Mouse (Mus musculus): ENCODE data around the gene Wipf1. TPM values are rescaled to one million over a fixed set of nuclear protein-coding genes. Genes with fewer than 3 reads are reported as not detected.

Gene Wipf1
- polyA plus RNA-seq, 1 experiment from 2014 or later = 2.4 TPM

DNA sequence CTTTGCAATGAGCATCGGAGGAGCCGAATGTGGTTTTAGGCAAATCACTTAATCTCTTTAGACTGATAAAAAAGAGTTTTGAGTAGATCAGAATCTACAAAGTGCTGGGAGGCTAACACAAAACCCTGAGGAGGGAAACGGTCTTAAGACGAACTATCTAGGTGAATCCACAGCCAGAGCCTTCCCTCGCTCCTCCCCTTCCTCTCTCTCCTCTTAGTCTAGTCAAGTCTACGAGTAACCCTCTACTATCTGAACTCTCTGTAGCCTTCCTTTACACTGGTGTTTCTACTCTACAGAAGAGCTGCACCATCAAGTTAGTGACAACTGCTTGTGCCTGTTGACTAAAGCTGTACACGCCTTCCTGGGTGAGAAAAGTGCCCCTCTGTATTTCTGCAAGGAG is 77.0 kb downstream of the Wipf1 start:
- Histone ChIP-seq H3K9me3 (replicated peaks) (no peaks in the 10 kb centered on the region), H3K4me3 (replicated peaks) (no peak overlapping the region), H3K9ac (replicated peaks) (no peak overlapping the region), H3K4me2 (no peak overlapping the region), H3K4me1 (peaks cover 13% of the 10 kb centered on the region), H3K27ac (replicated peaks) (no peak overlapping the region), H3K27me3 (replicated peaks) (no peaks in the 10 kb centered on the region), H3K36me3 (no peaks in the 10 kb centered on the region)
- 76% methylated on average over 7 of the region's 7 CpGs for WGBS
- no peak for ATAC-seq (ENCODE audit: low FRiP score)

GRCm38 (mm10) chr2:73451541-73451940 is 78.0 kb downstream of the Wipf1 start:
- WGBS = 93% methylated on average over 3 of the region's 3 CpGs
- H3K27me3 ChIP-seq (replicated peaks) = no peaks in the 10 kb centered on the region
- no peaks in the 10 kb centered on the region for H3K9me3 ChIP-seq (replicated peaks)
- no peak for ATAC-seq (ENCODE audit: low FRiP score)
- no peak overlapping the region for H3K4me3 ChIP-seq (replicated peaks)
- H3K4me2 ChIP-seq = no peak overlapping the region
- H3K27ac ChIP-seq (replicated peaks) = no peak overlapping the region
- no peak overlapping the region for H3K9ac ChIP-seq (replicated peaks)
- peaks cover 13% of the 10 kb centered on the region for H3K4me1 ChIP-seq
- H3K36me3 ChIP-seq = no peaks in the 10 kb centered on the region

GRCm38 (mm10) chr2:73450172-73450715 is 79.3 kb downstream of the Wipf1 start:
- no peak for ATAC-seq (ENCODE audit: low FRiP score)
- Histone ChIP-seq H3K4me3 (replicated peaks) (no peak overlapping the region), H3K9ac (replicated peaks) (no peak overlapping the region), H3K27ac (replicated peaks) (no peak overlapping the region; the same call in 1 of the 2 replicates), H3K36me3 (no peaks in the 10 kb centered on the region), H3K4me1 (peaks cover 13% of the 10 kb centered on the region), H3K27me3 (replicated peaks) (no peaks in the 10 kb centered on the region), H3K4me2 (peak overlapping the region; percentile 48), H3K9me3 (replicated peaks) (no peaks in the 10 kb centered on the region)
- 15% methylated on average over 6 of the region's 6 CpGs for WGBS

DNA sequence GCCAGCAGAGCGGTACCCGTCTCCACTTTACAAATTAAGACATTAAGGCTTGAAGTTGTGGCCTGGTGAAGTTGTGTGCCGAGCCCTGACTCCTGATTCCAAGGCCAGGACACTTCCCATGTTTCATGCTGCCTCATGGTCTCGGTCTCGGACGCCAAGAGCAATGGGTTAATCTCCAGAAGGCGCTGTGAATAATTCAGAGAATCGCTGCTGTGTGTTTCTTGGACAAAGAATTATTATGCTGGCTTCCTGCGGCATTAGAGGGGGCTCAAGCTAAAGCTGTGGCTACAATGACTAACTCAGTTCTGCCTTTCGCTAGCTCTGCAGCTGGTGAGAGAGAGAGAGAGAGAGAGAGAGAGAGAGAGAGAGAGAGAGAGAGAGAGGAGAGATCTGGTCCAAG is 85.5 kb downstream of the Wipf1 start:
- Histone ChIP-seq H3K4me3 (replicated peaks) (no peak overlapping the region), H3K9ac (replicated peaks) (no peak overlapping the region), H3K4me2 (no peak overlapping the region), H3K4me1 (no peaks in the 10 kb centered on the region), H3K27ac (replicated peaks) (no peak overlapping the region), H3K9me3 (replicated peaks) (no peaks in the 10 kb centered on the region), H3K27me3 (replicated peaks) (no peaks in the 10 kb centered on the region), H3K36me3 (no peaks in the 10 kb centered on the region)
- 64% methylated on average over 10 of the region's 10 CpGs for WGBS
- no peak for ATAC-seq (ENCODE audit: low FRiP score)

- WGBS = 73% methylated on average over 2 of the region's 2 CpGs
- H3K36me3 ChIP-seq = no peaks in the 10 kb centered on the region
- H3K4me2 ChIP-seq = no peak overlapping the region
- H3K27ac ChIP-seq (replicated peaks) = no peak overlapping the region
- H3K4me3 ChIP-seq (replicated peaks) = no peak overlapping the region
- ATAC-seq (ENCODE audit: low FRiP score) = no peak
- no peaks in the 10 kb centered on the region for H3K27me3 ChIP-seq (replicated peaks)
- H3K9ac ChIP-seq (replicated peaks) = no peak overlapping the region
- no peaks in the 10 kb centered on the region for H3K4me1 ChIP-seq
- H3K9me3 ChIP-seq (replicated peaks) = no peaks in the 10 kb centered on the region
Measured at GRCm38 (mm10) chr2:73442015-73442414, 87.5 kb downstream of the Wipf1 start.

DNA sequence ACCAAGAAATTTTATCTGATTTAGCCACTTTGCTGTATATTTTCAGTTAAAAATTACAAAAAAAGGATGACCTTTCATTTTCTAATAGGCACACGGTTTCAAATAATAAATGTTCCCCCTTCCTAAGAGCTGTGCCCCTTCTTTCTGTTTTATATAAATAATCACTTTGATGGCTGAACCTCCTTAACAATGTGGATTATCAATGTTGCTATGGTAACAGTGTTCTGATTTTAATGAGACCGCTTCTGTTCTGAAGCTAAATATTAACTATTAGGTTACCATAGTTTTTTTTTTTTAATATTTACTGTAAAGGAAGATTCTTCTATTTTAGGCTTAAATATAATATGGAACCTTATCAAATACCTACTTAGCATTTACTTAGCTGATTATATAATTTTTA is 89.2 kb downstream of the Wipf1 start:
- Histone ChIP-seq H3K9ac (replicated peaks) (no peak overlapping the region), H3K27me3 (replicated peaks) (no peaks in the 10 kb centered on the region), H3K9me3 (replicated peaks) (no peaks in the 10 kb centered on the region), H3K4me1 (no peaks in the 10 kb centered on the region), H3K27ac (replicated peaks) (no peak overlapping the region), H3K4me2 (no peak overlapping the region), H3K36me3 (no peaks in the 10 kb centered on the region), H3K4me3 (replicated peaks) (no peak overlapping the region)
- WGBS = 72% methylated on average over 2 of the region's 2 CpGs
- ATAC-seq (ENCODE audit: low FRiP score) = no peak

DNA sequence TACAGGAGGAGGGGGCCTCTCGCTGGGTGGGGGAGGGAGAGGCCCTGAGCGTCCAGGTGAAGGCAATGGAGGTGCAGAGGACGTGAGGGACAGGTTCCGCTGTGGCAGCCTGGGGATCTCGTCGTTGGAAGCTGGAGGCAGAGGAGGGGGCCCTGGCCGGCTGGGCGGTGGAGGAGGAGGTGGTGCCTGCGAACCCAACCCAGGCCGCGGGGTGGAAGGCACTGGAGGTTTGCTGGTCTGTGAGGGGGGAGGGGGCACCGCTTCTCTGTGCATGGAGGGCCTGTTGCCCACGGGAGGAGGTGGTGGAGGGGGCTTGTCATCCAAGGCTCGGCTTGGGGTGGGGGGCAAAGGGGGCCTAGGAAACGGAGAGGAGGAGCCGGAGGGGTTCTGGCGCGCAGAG is 92.6 kb downstream of the Wipf1 start:
- Histone ChIP-seq H3K4me1 (peaks cover 4% of the 10 kb centered on the region), H3K9ac (replicated peaks) (no peak overlapping the region), H3K4me3 (replicated peaks) (no peak overlapping the region), H3K27me3 (replicated peaks) (no peaks in the 10 kb centered on the region), H3K4me2 (no peak overlapping the region), H3K9me3 (replicated peaks) (no peaks in the 10 kb centered on the region), H3K36me3 (no peaks in the 10 kb centered on the region), H3K27ac (replicated peaks) (no peak overlapping the region)
- ATAC-seq (ENCODE audit: low FRiP score) = no peak
- 55% methylated on average over 18 of the region's 18 CpGs for WGBS

DNA sequence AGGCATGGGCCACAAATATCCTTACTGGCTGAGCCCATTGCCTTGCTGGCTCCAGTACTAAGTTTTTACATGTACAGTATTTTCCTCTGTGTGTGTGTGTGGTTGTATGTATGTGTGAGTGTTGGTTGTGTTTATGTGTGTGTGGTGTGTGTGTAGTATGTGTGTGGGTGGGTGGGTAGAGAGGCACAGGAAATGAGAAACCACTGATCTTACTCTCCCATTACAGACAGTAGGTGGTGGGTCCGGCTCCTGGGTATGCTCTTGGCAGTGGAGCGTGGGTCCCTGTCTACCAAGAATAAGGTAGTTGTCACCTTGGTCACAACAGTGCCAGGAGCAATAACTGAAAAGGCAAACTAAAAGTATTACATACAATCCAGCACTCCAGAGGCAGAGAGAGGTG is 93.7 kb downstream of the Wipf1 start:
- no peak for ATAC-seq (ENCODE audit: low FRiP score)
- Histone ChIP-seq H3K27ac (replicated peaks) (no peak overlapping the region), H3K9me3 (replicated peaks) (no peaks in the 10 kb centered on the region), H3K27me3 (replicated peaks) (no peaks in the 10 kb centered on the region), H3K4me3 (replicated peaks) (no peak overlapping the region), H3K36me3 (no peaks in the 10 kb centered on the region), H3K4me2 (no peak overlapping the region), H3K9ac (replicated peaks) (no peak overlapping the region), H3K4me1 (peaks cover 6% of the 10 kb centered on the region)
- WGBS = 98% methylated on average over 2 of the region's 2 CpGs

DNA sequence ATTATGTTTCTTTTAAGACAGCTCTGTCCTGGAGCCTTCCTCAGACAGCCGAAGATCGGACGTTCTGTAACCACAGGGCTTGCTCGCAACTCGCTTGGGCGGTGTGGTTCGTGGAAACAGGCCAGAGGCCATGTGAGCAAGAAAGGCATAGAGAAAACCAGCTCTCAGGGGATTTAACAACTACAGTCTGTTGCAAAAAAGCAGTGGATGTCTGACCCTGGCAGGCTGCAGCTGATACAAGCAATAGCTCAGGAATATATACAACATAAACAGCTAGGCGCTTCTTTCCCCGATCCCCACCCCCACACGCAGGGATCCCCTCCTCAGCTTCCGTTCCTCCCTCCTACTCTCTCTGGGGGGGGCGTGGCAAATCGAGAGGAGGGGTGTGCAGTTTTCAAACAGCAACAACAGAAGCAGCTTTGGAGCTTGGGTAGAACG is 97.6 kb downstream of the Wipf1 start:
- Histone ChIP-seq H3K36me3 (no peaks in the 10 kb centered on the region), H3K27me3 (replicated peaks) (no peaks in the 10 kb centered on the region), H3K9me3 (replicated peaks) (no peaks in the 10 kb centered on the region), H3K4me1 (peaks cover 6% of the 10 kb centered on the region), H3K9ac (replicated peaks) (0 out of 2 replicates have a peak overlapping the region, but pooled peaks have one; percentile 14), H3K27ac (replicated peaks) (no peak overlapping the region; the same call in 1 of the 2 replicates), H3K4me2 (peak overlapping the region; percentile 41), H3K4me3 (replicated peaks) (peak overlapping the region; percentile 9)
- ATAC-seq (ENCODE audit: low FRiP score) = peak; percentile 45
- 34% methylated on average over 14 of the region's 14 CpGs for WGBS

DNA sequence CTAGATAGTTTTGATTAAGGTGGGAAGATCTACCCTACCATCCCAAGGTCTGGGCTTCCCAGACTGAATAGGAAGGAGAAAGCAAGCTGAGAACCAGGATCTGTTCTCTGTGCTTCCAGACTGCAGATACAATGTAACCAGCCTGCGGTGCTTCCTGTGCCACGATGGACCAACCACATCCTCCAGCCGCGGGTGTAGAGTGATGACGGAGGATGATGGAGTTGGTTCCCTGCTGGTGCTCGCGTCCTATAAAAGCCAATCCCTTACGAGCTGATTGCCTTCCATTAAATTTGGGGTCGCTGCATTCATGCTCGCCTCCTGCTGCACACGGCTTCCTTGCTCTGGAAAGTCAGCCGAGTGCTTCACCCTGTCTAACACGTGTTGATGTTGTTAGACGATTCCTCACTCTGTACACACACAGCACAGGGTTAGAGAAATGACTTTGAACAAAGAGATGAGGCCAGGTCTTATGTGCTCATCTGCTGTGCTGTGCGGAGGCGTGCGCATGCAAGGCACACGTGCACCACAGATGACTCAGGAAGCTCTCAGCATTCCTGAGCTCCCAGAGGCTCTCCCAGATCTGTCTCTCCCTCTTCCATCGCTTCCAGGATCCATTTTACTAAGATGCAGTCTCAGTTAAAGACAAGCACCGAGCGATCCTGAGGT is 100.6 kb downstream of the Wipf1 start:
- Histone ChIP-seq H3K9ac (replicated peaks) (0 out of 2 replicates have a peak overlapping the region, but pooled peaks have one; percentile 20), H3K9me3 (replicated peaks) (no peaks in the 10 kb centered on the region), H3K27me3 (replicated peaks) (no peaks in the 10 kb centered on the region), H3K27ac (replicated peaks) (no peak overlapping the region), H3K4me3 (replicated peaks) (no peak overlapping the region), H3K4me2 (peak overlapping the region; percentile 27; the same call in 1 of the 2 replicates), H3K4me1 (peaks cover 6% of the 10 kb centered on the region), H3K36me3 (no peaks in the 10 kb centered on the region)
- peak; percentile 55; the same call in 1 of the 2 replicates for ATAC-seq (ENCODE audit: low FRiP score)
- WGBS = 47% methylated on average over 21 of the region's 21 CpGs

DNA sequence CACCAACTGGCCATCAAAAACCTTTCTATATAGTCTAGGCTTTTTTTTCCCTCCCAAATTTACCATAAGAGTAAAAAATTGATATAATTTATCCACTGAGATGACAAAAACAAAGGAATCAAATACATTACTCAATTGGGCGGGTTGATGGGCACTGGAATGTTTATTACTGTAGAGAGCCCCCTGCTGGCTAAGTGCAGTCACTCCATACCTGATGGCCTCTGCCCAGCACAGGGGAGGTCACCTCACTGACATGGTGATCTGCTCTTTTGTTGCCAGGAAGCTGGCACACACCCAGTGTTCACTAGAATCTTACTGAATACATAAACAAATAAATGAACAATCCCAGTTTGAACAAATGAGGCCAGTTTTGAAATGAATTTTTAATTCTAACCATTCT is 102.2 kb downstream of the Wipf1 start:
- Histone ChIP-seq H3K27ac (replicated peaks) (no peak overlapping the region), H3K4me2 (no peak overlapping the region), H3K9ac (replicated peaks) (no peak overlapping the region), H3K9me3 (replicated peaks) (no peaks in the 10 kb centered on the region), H3K4me1 (peaks cover 5% of the 10 kb centered on the region), H3K36me3 (no peaks in the 10 kb centered on the region), H3K27me3 (replicated peaks) (no peaks in the 10 kb centered on the region), H3K4me3 (replicated peaks) (no peak overlapping the region)
- no peak for ATAC-seq (ENCODE audit: low FRiP score)
- WGBS = 41% methylated on average over 1 of the region's 1 CpGs

- no peak overlapping the region for H3K27ac ChIP-seq (replicated peaks)
- 93% methylated on average over 14 of the region's 14 CpGs for WGBS
- H3K9me3 ChIP-seq (replicated peaks) = no peaks in the 10 kb centered on the region
- no peak overlapping the region for H3K9ac ChIP-seq (replicated peaks)
- H3K27me3 ChIP-seq (replicated peaks) = no peaks in the 10 kb centered on the region
- ATAC-seq (ENCODE audit: low FRiP score) = no peak
- no peak overlapping the region for H3K4me3 ChIP-seq (replicated peaks)
- H3K4me2 ChIP-seq = no peak overlapping the region
- H3K4me1 ChIP-seq = no peaks in the 10 kb centered on the region
- no peaks in the 10 kb centered on the region for H3K36me3 ChIP-seq
Measured at GRCm38 (mm10) chr2:73425822-73426221, 103.7 kb downstream of the Wipf1 start.

All from neural tube, embryonic 15.5 days (tissue).